Mouse (Mus musculus) CH12.LX (cell line): ENCODE results near the gene Ppp1r13l. TPM values are rescaled to one million over a fixed set of nuclear protein-coding genes. Genes with fewer than 3 reads are reported as not detected.

Experiments used
- DNase-seq: peaks from one replicate; pipeline ENCODE4 v3.0.0-alpha.2; 2013; ENCODE audit errors: extremely low read depth
- H3K27ac ChIP-seq: 2 replicates; pipeline ENCODE4 v1.5.1; 2012; ENCODE audit warnings: low read depth, mild to moderate bottlenecking, control low read depth, moderate library complexity; ENCODE audit not compliant: insufficient read depth
- H3K27me3 ChIP-seq: replicated peaks from 2 replicates; pipeline ENCODE3; 2012; ENCODE audit warnings: inconsistent platforms
- H3K36me3 ChIP-seq, 2 experiments: replicated peaks in 1 of 2; 2 replicates each; pipeline versions ENCODE3 to v1.6.1; 2012; ENCODE audit warnings: inconsistent platforms in 1 of 2, low read length in 1 of 2, mild to moderate bottlenecking in 1 of 2, mixed read lengths in 1 of 2, moderate library complexity in 1 of 2; ENCODE audit not compliant: control insufficient read depth in 1 of 2, insufficient read depth in 1 of 2
- H3K4me1 ChIP-seq, 2 experiments: 2 replicates each; pipeline ENCODE4 v1.6.1; 2012; ENCODE audit warnings: inconsistent platforms in 1 of 2, moderate library complexity in 1 of 2; ENCODE audit not compliant: insufficient read depth in 2 of 2, control insufficient read depth in 1 of 2
- H3K4me2 ChIP-seq: 2 replicates; pipeline ENCODE4 v1.6.1; 2012; ENCODE audit warnings: low read depth, mild to moderate bottlenecking, control low read depth; ENCODE audit not compliant: poor library complexity, insufficient read depth, severe bottlenecking
- H3K4me3 ChIP-seq, 3 experiments: fragments of 150-350 bp in 1 of 3; sonication (generic) in 1 of 3; replicated peaks in 1 of 3; 2 replicates each; pipeline versions ENCODE3 to v1.5.1; 2011 to 2012; ENCODE audit warnings: low read depth in 2 of 3, low read length in 2 of 3, mild to moderate bottlenecking in 2 of 3, moderate library complexity in 2 of 3, control low read depth in 1 of 3, improper control_type of control experiment in 1 of 3, inconsistent platforms in 1 of 3, mixed read lengths in 1 of 3; ENCODE audit not compliant: poor library complexity in 1 of 3
- H3K79me2 ChIP-seq: replicated peaks from 2 replicates; pipeline ENCODE4 v1.6.1; 2012; ENCODE audit warnings: mild to moderate bottlenecking, moderate library complexity; ENCODE audit not compliant: control insufficient read depth, poor library complexity, insufficient read depth, severe bottlenecking; ENCODE audit errors: extremely low read depth
- H3K9ac ChIP-seq: 2 replicates; pipeline ENCODE4 v1.6.1; 2012; ENCODE audit warnings: low read depth, mild to moderate bottlenecking, control low read depth, moderate library complexity; ENCODE audit not compliant: insufficient read depth
- H3K9me3 ChIP-seq: replicated peaks from 2 replicates; pipeline ENCODE3; 2012; ENCODE audit warnings: low read length, inconsistent platforms, mixed read lengths
- BHLHE40 ChIP-seq: IDR thresholded peaks from 2 replicates; pipeline ENCODE4 v1.6.1; 2011; ENCODE audit warnings: mild to moderate bottlenecking, low read depth, low read length, improper control_type of control experiment
- CHD1 ChIP-seq: IDR thresholded peaks from 2 replicates; pipeline ENCODE4 v1.6.1; 2012; ENCODE audit warnings: low read depth, low read length, improper control_type of control experiment, inconsistent platforms
- CHD2 ChIP-seq: IDR thresholded peaks from 2 replicates; pipeline ENCODE4 v1.6.1; 2011; ENCODE audit warnings: low read length, improper control_type of control experiment
- CTCF ChIP-seq, 2 experiments: IDR thresholded peaks in 1 of 2; conservative IDR thresholded peaks in 1 of 2; 2 replicates each; pipeline ENCODE4 v1.5.1; 2011 to 2012; ENCODE audit warnings: low read depth in 2 of 2, low read length in 2 of 2, improper control_type of control experiment in 1 of 2, inconsistent platforms in 1 of 2, mild to moderate bottlenecking in 1 of 2, moderate library complexity in 1 of 2
- E2F4 ChIP-seq: IDR thresholded peaks from 2 replicates; pipeline ENCODE4 v1.6.1; 2011; ENCODE audit warnings: low read depth, low read length, improper control_type of control experiment; ENCODE audit not compliant: insufficient replicate concordance
- ELF1 ChIP-seq: IDR thresholded peaks from 2 replicates; pipeline ENCODE4 v1.6.1; 2014; ENCODE audit warnings: low read depth, mild to moderate bottlenecking, inconsistent platforms, low read length, improper control_type of control experiment
- EP300 ChIP-seq: IDR thresholded peaks from 2 replicates; pipeline ENCODE4 v1.6.1; 2011; ENCODE audit warnings: low read length, improper control_type of control experiment
- ETS1 ChIP-seq: conservative IDR thresholded peaks from 2 replicates; pipeline ENCODE4 v1.6.1; 2012; ENCODE audit warnings: low read depth, mild to moderate bottlenecking, inconsistent platforms, low read length, improper control_type of control experiment, moderate library complexity
- GABPA ChIP-seq: IDR thresholded peaks from 2 replicates; pipeline ENCODE4 v1.6.1; 2012; ENCODE audit warnings: low read depth, low read length, improper control_type of control experiment, inconsistent platforms; ENCODE audit not compliant: insufficient replicate concordance
- HCFC1 ChIP-seq: IDR thresholded peaks from 2 replicates; pipeline ENCODE4 v1.6.1; 2012; ENCODE audit warnings: low read depth, mild to moderate bottlenecking, inconsistent platforms, low read length, improper control_type of control experiment
- IRF4 ChIP-seq: IDR thresholded peaks from 2 replicates; pipeline ENCODE4 v1.6.1; 2014; ENCODE audit warnings: low read depth, mild to moderate bottlenecking, inconsistent platforms, low read length, improper control_type of control experiment
- JUN ChIP-seq: IDR thresholded peaks from 2 replicates; pipeline ENCODE4 v1.6.1; 2011; ENCODE audit warnings: low read depth, mild to moderate bottlenecking, low read length, improper control_type of control experiment, moderate library complexity; ENCODE audit not compliant: insufficient read depth
- JUND ChIP-seq: conservative IDR thresholded peaks from 2 replicates; pipeline ENCODE4 v1.6.1; 2011; ENCODE audit warnings: low read depth, low read length, improper control_type of control experiment
- KAT2A ChIP-seq: IDR thresholded peaks from 2 replicates; pipeline ENCODE4 v1.6.1; 2012; ENCODE audit warnings: low read length, improper control_type of control experiment, inconsistent platforms; ENCODE audit not compliant: insufficient replicate concordance
- MAFK ChIP-seq: IDR thresholded peaks from 2 replicates; pipeline ENCODE4 v1.6.1; 2011; ENCODE audit warnings: low read length, improper control_type of control experiment; ENCODE audit not compliant: insufficient replicate concordance
- MAX ChIP-seq: IDR thresholded peaks from 2 replicates; pipeline ENCODE4 v1.6.1; 2011; ENCODE audit warnings: low read length, improper control_type of control experiment
- MAZ ChIP-seq: IDR thresholded peaks from 2 replicates; pipeline ENCODE4 v1.6.1; 2012; ENCODE audit warnings: low read depth, mild to moderate bottlenecking, inconsistent platforms, low read length, improper control_type of control experiment, moderate library complexity
- MEF2A ChIP-seq: IDR thresholded peaks from 2 replicates; pipeline ENCODE4 v1.6.1; 2014; ENCODE audit warnings: low read depth, mild to moderate bottlenecking, inconsistent platforms, low read length, improper control_type of control experiment, borderline replicate concordance
- MXI1 ChIP-seq: IDR thresholded peaks from 2 replicates; pipeline ENCODE4 v1.6.1; 2011; ENCODE audit warnings: mild to moderate bottlenecking, low read depth, low read length, improper control_type of control experiment
- MYC ChIP-seq: IDR thresholded peaks from 2 replicates; pipeline ENCODE4 v1.6.1; 2011; ENCODE audit warnings: low read depth, mild to moderate bottlenecking, improper control_type of control experiment, low read length
- NELFE ChIP-seq: IDR thresholded peaks from 2 replicates; pipeline ENCODE4 v1.6.1; 2011; ENCODE audit warnings: low read depth, low read length, improper control_type of control experiment
- NRF1 ChIP-seq: IDR thresholded peaks from 2 replicates; pipeline ENCODE4 v1.6.1; 2014; ENCODE audit warnings: low read depth, mild to moderate bottlenecking, inconsistent platforms, low read length, improper control_type of control experiment, moderate library complexity
- PAX5 ChIP-seq: IDR thresholded peaks from 2 replicates; pipeline ENCODE4 v1.6.1; 2012; ENCODE audit warnings: low read length, inconsistent platforms, mixed read lengths
- POLR2A ChIP-seq: IDR thresholded peaks from 2 replicates; pipeline ENCODE4 v1.6.1; 2011; ENCODE audit warnings: low read depth, mild to moderate bottlenecking, improper control_type of control experiment, low read length
- POLR2AphosphoS2 ChIP-seq: IDR thresholded peaks from 2 replicates; pipeline ENCODE4 v1.6.1; 2011; ENCODE audit warnings: low read depth, low read length, improper control_type of control experiment
- RAD21 ChIP-seq: IDR thresholded peaks from 2 replicates; pipeline ENCODE4 v1.6.1; 2011; ENCODE audit warnings: low read depth, mild to moderate bottlenecking, low read length, improper control_type of control experiment, moderate library complexity
- RCOR1 ChIP-seq: conservative IDR thresholded peaks from 2 replicates; pipeline ENCODE4 v1.6.1; 2012; ENCODE audit warnings: low read depth, mild to moderate bottlenecking, inconsistent platforms, low read length, improper control_type of control experiment
- SIN3A ChIP-seq: IDR thresholded peaks from 2 replicates; pipeline ENCODE4 v1.6.1; 2012; ENCODE audit warnings: low read length, improper control_type of control experiment, inconsistent platforms
- SMC3 ChIP-seq: IDR thresholded peaks from 2 replicates; pipeline ENCODE4 v1.6.1; 2011; ENCODE audit warnings: low read depth, low read length, improper control_type of control experiment
- TBP ChIP-seq: conservative IDR thresholded peaks from 2 replicates; pipeline ENCODE4 v1.6.1; 2011; ENCODE audit warnings: low read depth, low read length, improper control_type of control experiment
- TCF12 ChIP-seq: IDR thresholded peaks from 2 replicates; pipeline ENCODE4 v1.6.1; 2014; ENCODE audit warnings: low read depth, mild to moderate bottlenecking, inconsistent platforms, low read length, improper control_type of control experiment
- UBTF ChIP-seq: IDR thresholded peaks from 2 replicates; pipeline ENCODE4 v1.6.1; 2012; ENCODE audit warnings: low read depth, mild to moderate bottlenecking, inconsistent platforms, low read length, improper control_type of control experiment, moderate library complexity
- USF1 ChIP-seq: IDR thresholded peaks from 2 replicates; pipeline ENCODE4 v1.6.1; 2014; ENCODE audit warnings: low read depth, mild to moderate bottlenecking, inconsistent platforms, low read length, improper control_type of control experiment
- USF2 ChIP-seq: conservative IDR thresholded peaks from 2 replicates; pipeline ENCODE4 v1.6.1; 2011; ENCODE audit warnings: low read depth, low read length, improper control_type of control experiment
- ZC3H11A ChIP-seq: IDR thresholded peaks from 2 replicates; pipeline ENCODE4 v1.6.1; 2012; ENCODE audit warnings: low read depth, mild to moderate bottlenecking, inconsistent platforms, low read length, improper control_type of control experiment
- ZKSCAN1 ChIP-seq: IDR thresholded peaks from 2 replicates; pipeline ENCODE4 v1.6.1; 2012; ENCODE audit warnings: low read depth, inconsistent platforms, low read length, improper control_type of control experiment, borderline replicate concordance
- ZMIZ1 ChIP-seq: IDR thresholded peaks from 2 replicates; pipeline ENCODE4 v1.6.1; 2012; ENCODE audit warnings: low read depth, mild to moderate bottlenecking, inconsistent platforms, low read length, improper control_type of control experiment
- ZNF384 ChIP-seq: IDR thresholded peaks from 2 replicates; pipeline ENCODE4 v1.6.1; 2012; ENCODE audit warnings: low read depth, low read length, improper control_type of control experiment, inconsistent platforms
- dilution Hi-C: fragments of 300-500 bp; cut with MboI; formaldehyde crosslinking; loops from 2 replicates; pipeline ENCODE4 v1.14.3; 2020; ENCODE audit warnings: low sequenced_read_pairs; ENCODE audit not compliant: extremely low pct_unique_long_range_greater_than_20kb, extremely low pct_ligation_motif_present
- in situ Hi-C: fragments of 300-500 bp; cut with MboI; formaldehyde crosslinking; loops from 3 replicates; pipeline ENCODE4 v1.14.3; 2019; ENCODE audit warnings: low sequenced_read_pairs, low pct_ligation_motif_present, low pct_unique_long_range_greater_than_20kb, mixed read lengths
- polyA plus RNA-seq: library from polyadenylated mRNA; unstranded; fragments of >175 nt; gene quantifications from 2 replicates; pipeline ENCODE4 v1.2.1, GENCODE M21; 2012; ENCODE audit warnings: low read depth; ENCODE audit not compliant: insufficient read length
- total RNA-seq, 2 experiments: library from RNA; depleted of rRNA; stranded (reverse); fragments of 300-350 nt in 1 of 2; fragments of >200 nt in 1 of 2; gene quantifications; 2 replicates each; pipeline ENCODE4 v1.2.3; 2012 to 2014

Gene Ppp1r13l
- 0.42 and 0.68 TPM in 2 replicates for total RNA-seq (2012; rRNA removed)
- total RNA-seq (2014; rRNA removed) = 0.11 TPM in 1 of 2 replicates, not detected in the other
- polyA plus RNA-seq = 1.3 and 1.4 TPM in 2 replicates

DNA sequence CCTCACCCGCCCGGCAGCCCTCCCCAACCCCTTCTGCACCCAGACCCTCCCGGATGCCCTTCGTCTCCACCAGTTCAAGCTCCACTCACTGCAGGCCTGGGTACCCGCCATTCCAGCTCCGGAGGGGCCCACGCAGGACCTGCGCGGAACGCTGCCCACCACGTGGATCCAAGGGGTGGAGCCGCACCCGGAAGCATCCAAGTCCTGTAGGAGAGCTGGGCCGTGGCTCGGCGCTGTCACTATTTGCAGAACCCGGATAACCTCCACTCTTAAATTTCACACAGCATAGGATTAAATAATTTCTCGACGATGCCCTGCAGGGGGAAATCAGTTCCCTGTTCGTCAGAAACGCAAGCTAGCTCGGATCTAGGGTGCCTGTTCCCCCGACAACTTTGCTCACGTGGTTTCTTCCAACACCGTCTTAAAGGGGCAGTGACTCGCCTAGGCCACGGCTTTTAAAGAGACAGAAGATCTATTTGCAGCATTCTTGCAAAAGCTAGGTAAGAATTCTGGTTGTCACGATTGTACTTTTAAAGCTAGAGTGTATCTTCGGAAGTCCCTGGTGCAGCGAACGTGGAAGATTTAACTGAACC, at the start of gene Ppp1r13l, which contains the start of gene Cd3eap:
TSS of gene Ppp1r13l (plus strand) at position 451 of the 593 bp plus-strand sequence.
TSS of gene Cd3eap (minus strand) at position 185 of the 593 bp plus-strand sequence.
- Histone ChIP-seq H3K27ac (no peak within 1 kb of the TSS), H3K79me2 (peaks cover 8% of the 10 kb centered on the region), H3K9me3 (peaks cover 4% of the 10 kb centered on the region), H3K4me3 (peak within 1 kb of the TSS; percentile 70 to 85 (median 73)), H3K27me3 (peaks cover 38% of the 10 kb centered on the region), H3K9ac (peak within 1 kb of the TSS; percentile 47), H3K36me3 (peaks cover 20 to 35% of the 10 kb centered on the region in 2 experiments), H3K4me1 (peaks cover 8 to 38% of the 10 kb centered on the region in 2 experiments; a peak in 3 of 4 replicates), H3K4me2 (peak within 1 kb of the TSS; percentile 73)
- in situ Hi-C loops = loop anchor here (10.0 kb wide), 1 partner anchor 195 kb away; the partner anchor contains the start of gene Gipr
- no peak for TF ChIP-seq ZMIZ1
- no peak for TF ChIP-seq JUN
- TF ChIP-seq MAX = peak; percentile 97
- no peak for TF ChIP-seq TCF12
- TF ChIP-seq MXI1 = peak; percentile 99
- TF ChIP-seq JUND = 0 out of 2 replicates have a peak, but pooled peaks have one; percentile 6
- no peak for TF ChIP-seq E2F4
- TF ChIP-seq SIN3A = peak; percentile 99
- TF ChIP-seq EP300 = no peak
- TF ChIP-seq GABPA = no peak
- TF ChIP-seq MEF2A = no peak
- no peak for TF ChIP-seq SMC3
- TF ChIP-seq ELF1 = peak; percentile 72
- TF ChIP-seq NELFE = peak; percentile 81
- peak; percentile 82 for TF ChIP-seq POLR2A
- TF ChIP-seq UBTF = no peak
- TF ChIP-seq CHD1 = peak; percentile 100
- no peak for TF ChIP-seq RCOR1
- peak; percentile 97 for TF ChIP-seq MYC
- no peak for TF ChIP-seq ZKSCAN1
- TF ChIP-seq ETS1 = no peak
- TF ChIP-seq CHD2 = no peak
- no peak for TF ChIP-seq MAFK
- no peak for TF ChIP-seq RAD21
- TF ChIP-seq NRF1 = peak; percentile 67
- TF ChIP-seq ZNF384 = no peak
- no peak for TF ChIP-seq POLR2AphosphoS2
- TF ChIP-seq ZC3H11A = no peak
- no peak for TF ChIP-seq CTCF (conservative IDR thresholded peaks at IDR 0.05 in 1 of 2, IDR thresholded peaks at IDR 0.05 in 1 of 2; ENCODE audit: low read depth in 2 of 2, low read length in 2 of 2)
- 0 out of 2 replicates have a peak, but pooled peaks have one; percentile 40 for TF ChIP-seq KAT2A
- TF ChIP-seq BHLHE40 = no peak
- TF ChIP-seq HCFC1 = peak; percentile 80
- peak; percentile 53 for TF ChIP-seq USF2
- no peak for TF ChIP-seq IRF4
- TF ChIP-seq PAX5 = no peak
- TF ChIP-seq MAZ = no peak
- peak; percentile 68 for TF ChIP-seq USF1
- TF ChIP-seq TBP = peak; percentile 86
- dilution Hi-C loops = no loop called here
- DNase-seq = peak; percentile 87
